Mouse (Mus musculus) ES-E14 (cell line): ENCODE results near the gene Pdia2. TPM values are rescaled to one million over a fixed set of nuclear protein-coding genes. Genes with fewer than 3 reads are reported as not detected.
A peak's percentile ranks its signal among the peaks of the same experiment; 100 is the strongest.
"Not testable (repeated sequence)": the region's sequence is repeated elsewhere in the genome, so short reads cannot be mapped to it uniquely, and the experiment has no call there.

ENCODE experiments used
- DNase-seq: peaks from one replicate; pipeline ENCODE4 v3.0.0-alpha.2; 2013; ENCODE audit warnings: low read depth, low spot score
- H3K27ac ChIP-seq: 2 replicates; pipeline ENCODE4 v1.5.1; 2012; ENCODE audit warnings: low read depth, mild to moderate bottlenecking, low read length, moderate library complexity, mixed read lengths; ENCODE audit not compliant: poor library complexity, insufficient read depth, severe bottlenecking
- H3K36me3 ChIP-seq: 2 replicates; pipeline ENCODE4 v1.6.1; 2012; ENCODE audit warnings: mild to moderate bottlenecking, low read length, moderate library complexity, mixed read lengths; ENCODE audit not compliant: control insufficient read depth, poor library complexity, insufficient read depth, severe bottlenecking
- H3K4me1 ChIP-seq, 2 experiments: fragments of 150-350 bp in 1 of 2; sonication (generic) in 1 of 2; 2 replicates each; pipeline ENCODE4 v1.6.1; 2012; ENCODE audit warnings: low read length in 2 of 2, mild to moderate bottlenecking in 1 of 2, mixed read lengths in 1 of 2; ENCODE audit not compliant: control insufficient read depth in 2 of 2, insufficient read depth in 2 of 2, poor library complexity in 1 of 2
- H3K4me3 ChIP-seq, 2 experiments: fragments of 150-350 bp in 1 of 2; sonication (generic) in 1 of 2; 2 replicates each; pipeline ENCODE4 v1.5.1; 2012; ENCODE audit warnings: low read length in 2 of 2, low read depth in 1 of 2, mild to moderate bottlenecking in 1 of 2, mixed read lengths in 1 of 2; ENCODE audit not compliant: insufficient read depth in 1 of 2, poor library complexity in 1 of 2, severe bottlenecking in 1 of 2
- H3K9ac ChIP-seq: 2 replicates; pipeline ENCODE4 v1.6.1; 2012; ENCODE audit warnings: low read depth, mild to moderate bottlenecking, low read length, mixed read lengths; ENCODE audit not compliant: poor library complexity, insufficient read depth, severe bottlenecking
- H3K9me3 ChIP-seq: fragments of 150-350 bp; sonication (generic); 2 replicates; pipeline ENCODE4 v1.6.1; 2012; ENCODE audit warnings: low read depth, mild to moderate bottlenecking, low read length; ENCODE audit not compliant: control insufficient read depth, insufficient read depth
- CHD2 ChIP-seq: IDR thresholded peaks from 2 replicates; pipeline ENCODE4 v1.6.1; 2014; ENCODE audit warnings: mild to moderate bottlenecking, low read depth, low read length, inconsistent platforms
- HCFC1 ChIP-seq: IDR thresholded peaks from 2 replicates; pipeline ENCODE4 v1.6.1; 2012; ENCODE audit warnings: low read length, inconsistent platforms, borderline replicate concordance; ENCODE audit not compliant: insufficient read depth
- MAFK ChIP-seq: IDR thresholded peaks from 2 replicates; pipeline ENCODE4 v1.6.1; 2014; ENCODE audit warnings: mild to moderate bottlenecking, low read depth, low read length, inconsistent platforms; ENCODE audit not compliant: insufficient read depth
- ZC3H11A ChIP-seq: IDR thresholded peaks from 2 replicates; pipeline ENCODE4 v1.6.1; 2012; ENCODE audit warnings: low read depth, mild to moderate bottlenecking, inconsistent platforms, low read length, borderline replicate concordance
- ZNF384 ChIP-seq: IDR thresholded peaks from 2 replicates; pipeline ENCODE4 v1.6.1; 2012; ENCODE audit warnings: low read depth, low read length, inconsistent platforms
- in situ Hi-C, 2 experiments: fragments of 600-800 bp; cut with MboI; formaldehyde crosslinking; loops; one replicate each; pipeline ENCODE4 v1.15.1; 2025; ENCODE audit warnings: low sequenced_read_pairs in 2 of 2, inconsistent platforms in 1 of 2; ENCODE audit not compliant: unreplicated experiment in 2 of 2
- total RNA-seq: library from RNA; depleted of rRNA; stranded (reverse); fragments of 300-350 nt; gene quantifications from 2 replicates; pipeline ENCODE4 v1.2.3, GENCODE M21; 2012

The Pdia2 gene
- total RNA-seq, 1 experiment, result 0.18 TPM

DNA sequence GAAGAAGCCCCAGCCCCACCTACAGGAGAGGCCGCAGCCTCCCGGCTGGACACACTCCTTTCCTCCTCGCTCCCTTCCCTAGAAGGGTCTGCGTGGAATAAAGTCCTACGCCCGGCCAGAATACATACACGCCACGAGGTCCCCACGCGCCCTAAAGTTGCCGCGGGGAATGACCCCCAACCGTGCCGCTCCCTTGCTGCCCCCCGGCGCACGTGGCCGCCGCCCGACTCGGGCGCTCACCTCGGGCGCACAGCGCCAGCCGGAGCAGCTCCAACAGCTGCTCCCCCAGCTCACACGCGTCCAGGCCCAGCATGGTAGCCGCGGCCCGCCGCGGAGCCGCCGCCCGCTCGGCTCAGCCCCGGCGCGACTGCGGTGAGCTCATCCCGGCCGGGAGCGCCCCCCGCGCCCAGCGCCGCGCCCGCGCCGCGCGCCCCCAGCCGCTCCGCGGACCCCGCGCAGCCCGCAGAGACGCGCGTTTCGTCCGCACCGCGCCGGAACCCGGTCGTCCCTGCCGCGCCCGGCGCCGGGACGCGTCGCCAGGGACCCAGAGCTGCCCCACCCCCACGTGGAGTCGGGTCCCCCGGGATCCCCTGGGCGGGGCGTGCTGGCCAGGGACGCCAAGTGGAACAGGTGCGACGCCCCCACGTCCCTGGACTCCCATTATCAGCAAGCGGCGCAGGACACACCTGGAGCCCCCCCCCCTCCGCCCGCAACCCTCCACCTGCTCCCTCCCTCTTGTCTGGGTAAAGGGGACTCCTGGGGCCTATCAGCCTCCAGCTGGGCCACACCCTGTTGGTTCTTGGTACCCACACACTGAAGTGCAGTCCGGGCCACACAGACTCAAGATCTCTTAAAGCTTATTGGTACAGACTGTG, 2.2 kb upstream of the Pdia2 start:
- TF ChIP-seq ZC3H11A (no peak), HCFC1 (no peak), ZNF384 (no peak), CHD2 (no peak), MAFK (no peak)
- H3K36me3 ChIP-seq, result peaks cover 19% of the 10 kb centered on the region; the same call in 1 of the 2 replicates
- peak overlapping the region; percentile 86 for H3K9ac ChIP-seq
- no peak for DNase-seq
- in situ Hi-C loops, result no loop called here
- H3K4me3 ChIP-seq, result peak overlapping the region; percentile 79 to 83
- H3K4me1 ChIP-seq, result peaks cover 2 to 30% of the 10 kb centered on the region in 2 experiments; a peak in 3 of 4 replicates
- no peaks in the 10 kb centered on the region for H3K9me3 ChIP-seq
- no peak overlapping the region for H3K27ac ChIP-seq

DNA sequence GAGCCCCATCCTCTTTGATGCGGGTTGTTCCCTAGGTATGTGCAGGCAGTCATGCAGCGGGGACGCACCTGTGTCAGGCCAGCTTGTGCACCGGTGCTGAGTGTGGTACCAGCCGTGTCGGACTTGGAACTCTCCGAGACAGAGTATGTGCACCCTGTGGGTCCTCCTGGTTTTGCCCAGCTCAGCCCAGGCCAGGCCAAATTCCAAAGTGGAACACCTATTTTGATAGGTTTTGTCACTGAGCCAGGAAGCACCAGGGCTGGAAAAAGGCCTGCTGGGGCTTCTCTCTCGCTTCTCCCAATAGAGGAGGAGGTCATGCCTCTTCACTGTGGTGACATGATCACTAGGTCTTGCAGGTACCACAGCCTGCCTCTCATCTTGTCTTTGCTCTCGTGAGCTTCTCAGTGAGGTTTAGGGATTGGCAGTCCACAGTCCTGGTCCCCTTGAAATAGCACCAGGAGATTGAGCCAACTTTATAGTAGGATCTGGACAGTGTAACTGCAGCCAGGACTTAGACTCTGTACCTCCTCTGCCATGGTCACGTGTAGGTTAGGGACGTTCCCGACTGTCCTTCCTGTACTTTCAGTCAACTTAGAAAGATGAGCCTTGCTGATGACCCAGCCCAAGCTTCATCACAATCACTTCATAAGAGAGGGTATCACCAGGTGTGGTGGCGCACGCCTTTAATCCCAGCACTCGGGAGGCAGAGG, 6.3 kb downstream of the Pdia2 start:
- DNase-seq, result no peak
- Histone ChIP-seq H3K9ac (no peak overlapping the region), H3K9me3 (no peaks in the 10 kb centered on the region), H3K4me1 (no peaks in the 10 kb centered on the region), H3K27ac (no peak overlapping the region), H3K4me3 (no peak overlapping the region), H3K36me3 (peaks cover 63% of the 10 kb centered on the region)
- in situ Hi-C loops, result no loop called here
- TF ChIP-seq HCFC1 (no peak), CHD2 (no peak), MAFK (no peak), ZNF384 (no peak), ZC3H11A (no peak)

DNA sequence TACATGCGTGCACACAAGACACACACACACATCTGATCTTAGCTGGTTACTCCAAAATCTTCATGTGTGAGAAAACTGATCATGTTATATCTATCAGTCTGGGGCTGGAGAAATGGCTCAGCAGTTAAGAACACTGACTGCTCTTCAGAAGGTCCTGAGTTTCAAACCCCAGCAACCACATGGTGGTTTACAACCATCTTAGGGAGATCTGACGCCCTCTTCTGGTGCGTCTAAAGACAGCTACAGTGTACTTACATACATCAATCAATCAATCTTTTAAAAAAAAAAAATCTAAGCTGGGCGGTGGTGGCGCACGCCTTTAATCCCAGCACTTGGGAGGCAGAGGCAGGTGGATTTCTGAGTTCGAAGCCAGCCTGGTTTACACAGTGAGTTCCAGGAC, 7.4 kb downstream of the Pdia2 start:
- H3K4me1 ChIP-seq, DNase-seq, H3K9me3 ChIP-seq, H3K9ac ChIP-seq, in situ Hi-C loops, H3K4me3 ChIP-seq, H3K27ac ChIP-seq: not testable (repeated sequence)
- TF ChIP-seq ZNF384, result 0 out of 2 replicates have a peak, but pooled peaks have one; percentile 21
- H3K36me3 ChIP-seq, result peaks cover 56% of the 10 kb centered on the region

DNA sequence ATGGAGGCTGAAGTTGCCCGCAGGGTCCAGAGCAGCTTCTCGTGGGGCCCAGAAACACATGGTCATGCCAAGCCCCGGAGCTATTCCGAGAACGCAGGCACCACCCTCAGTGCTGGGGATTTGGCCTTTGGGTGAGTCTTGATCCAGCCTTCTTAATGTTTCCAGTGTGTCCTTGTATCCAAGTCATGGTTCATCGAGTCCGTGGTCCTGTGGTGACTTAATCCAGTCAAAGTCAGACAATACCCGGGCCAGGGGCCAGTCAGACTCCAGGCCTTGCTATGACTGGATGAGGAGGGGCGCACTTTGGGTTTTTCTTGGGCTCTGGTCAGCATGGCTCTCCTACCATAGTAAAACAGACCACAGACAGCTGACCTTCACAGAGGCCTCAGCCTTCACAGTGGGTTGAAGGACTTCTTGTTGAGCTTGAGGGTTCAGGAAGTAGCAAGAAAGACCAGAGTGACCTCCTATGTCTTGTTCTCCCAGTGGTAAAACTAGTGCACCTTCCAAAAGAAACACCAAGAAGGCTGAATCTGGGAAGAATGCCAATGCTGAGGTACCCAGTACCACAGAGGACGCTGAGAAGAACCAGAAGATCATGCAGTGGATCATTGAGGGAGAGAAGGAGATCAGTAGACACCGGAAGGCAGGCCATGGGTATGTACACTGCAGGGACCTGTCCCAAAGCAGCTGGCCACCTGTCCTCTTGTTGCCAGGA, 10.6 kb downstream of the Pdia2 start:
- in situ Hi-C loops, result no loop called here
- Histone ChIP-seq H3K9ac (no peak overlapping the region), H3K4me3 (no peak overlapping the region), H3K27ac (no peak overlapping the region), H3K36me3 (peaks cover 56% of the 10 kb centered on the region), H3K9me3 (no peaks in the 10 kb centered on the region), H3K4me1 (no peaks in the 10 kb centered on the region)
- DNase-seq, result no peak
- no peak for TF ChIP-seq ZC3H11A
- no peak for TF ChIP-seq ZNF384
- no peak for TF ChIP-seq CHD2
- TF ChIP-seq HCFC1, result no peak
- no peak for TF ChIP-seq MAFK
